Mouse (Mus musculus): ENCODE data around the gene Notch1. TPM values are rescaled to one million over a fixed set of nuclear protein-coding genes. Genes with fewer than 3 reads are reported as not detected.

The Notch1 gene
- polyA plus RNA-seq, 2 experiments = 1.7 to 2.1 TPM

DNA sequence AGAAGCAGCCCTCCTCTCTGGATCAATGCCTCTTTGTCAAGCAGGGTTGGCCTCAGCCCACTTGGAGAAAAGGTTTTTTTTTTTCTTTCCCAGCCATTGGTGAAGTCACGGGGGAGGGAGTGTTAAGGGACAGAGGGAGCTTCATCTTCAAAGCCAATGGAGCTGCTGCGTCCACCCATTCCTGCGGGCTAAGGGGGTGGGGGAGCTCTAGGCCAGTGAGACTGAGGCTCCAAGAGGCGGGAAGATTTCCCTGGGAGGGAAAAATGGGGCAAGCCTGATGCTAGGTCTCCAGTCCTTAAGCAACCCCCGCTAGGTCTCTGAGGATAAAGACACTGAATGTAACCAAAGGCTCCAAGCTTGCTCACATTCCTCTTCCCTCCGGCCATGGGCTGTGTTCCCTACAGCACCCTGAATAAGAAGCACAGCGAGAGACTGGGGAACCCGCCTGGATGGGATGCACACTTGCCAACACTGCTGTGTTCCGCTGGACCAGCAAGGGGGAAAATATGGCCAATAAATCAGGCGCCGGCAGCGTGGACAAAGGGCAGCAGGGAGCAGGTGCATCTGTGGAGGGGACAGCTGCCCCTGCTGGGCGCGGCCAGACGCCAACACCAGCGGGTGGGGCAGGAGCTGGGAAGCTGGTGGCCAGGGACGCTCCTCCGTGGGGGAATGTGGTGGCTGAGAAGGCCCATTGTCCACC lies 29.0 kb downstream of the Notch1 start:
- no peak overlapping the region for H3K27ac ChIP-seq
- no peak for DNase-seq (ENCODE audit: low read depth in 3 of 3, low spot score in 3 of 3)

DNA sequence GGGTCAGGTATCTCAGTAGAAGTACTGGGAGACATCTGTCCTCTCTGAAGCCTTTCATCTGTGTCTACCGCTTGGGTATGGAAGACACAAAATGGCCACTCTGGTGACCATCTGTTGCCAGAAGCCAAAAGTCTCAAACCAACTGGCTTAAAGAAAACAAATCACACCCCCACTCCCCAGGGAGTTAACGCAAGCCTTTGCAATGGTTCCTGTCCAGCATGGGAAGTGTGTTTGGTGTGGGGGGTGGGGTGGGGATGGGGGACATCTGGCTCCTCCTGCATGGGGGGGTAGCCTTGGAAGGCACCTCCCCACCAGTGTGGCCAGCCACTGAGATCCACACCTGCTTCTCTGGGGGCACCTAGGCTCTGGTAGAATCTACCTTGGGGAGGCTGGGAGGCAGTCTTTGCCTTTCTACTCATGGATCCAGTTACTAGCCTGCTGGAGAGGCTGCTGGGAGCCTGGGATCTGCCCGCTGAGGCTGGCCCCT lies 29.6 kb downstream of the Notch1 start:
- no peak for TF ChIP-seq CTCF (IDR thresholded peaks at IDR 0.05; ENCODE audit: low read depth)
- TF ChIP-seq EP300 (IDR thresholded peaks at IDR 0.05; ENCODE audit: low read depth) = no peak
- WGBS (ENCODE audit: insufficient replicate concordance) = 61% methylated on average over 3 of the region's 3 CpGs

More for the DNA sequence above, 29.0 kb downstream of the Notch1 start:
- no peak overlapping the region for H3K4me2 ChIP-seq (ENCODE audit: low read depth)
- no peaks in the 10 kb centered on the region for H3K9me3 ChIP-seq (ENCODE audit: control insufficient read depth, low read length)
- TF ChIP-seq EP300 (IDR thresholded peaks at IDR 0.05; ENCODE audit: low read depth) (no peak), CTCF (IDR thresholded peaks at IDR 0.05; ENCODE audit: low read depth) (no peak)
- H3K9ac ChIP-seq (replicated peaks) = no peak overlapping the region
- peaks cover 0 to 9% of the 10 kb centered on the region in 2 experiments; a peak in 2 of 4 replicates for H3K4me1 ChIP-seq (replicated peaks; ENCODE audit: control insufficient read depth in 2 of 2, insufficient read depth in 2 of 2, low read length in 1 of 2)
- WGBS (ENCODE audit: insufficient replicate concordance) = 66% methylated on average over 18 of the region's 18 CpGs
- no peaks in the 10 kb centered on the region; the same call in 1 of the 2 replicates for H3K27me3 ChIP-seq (ENCODE audit: control insufficient read depth, insufficient read depth, low read length)
- H3K36me3 ChIP-seq (replicated peaks; ENCODE audit: control insufficient read depth, insufficient read depth, low read depth) = no peaks in the 10 kb centered on the region
- no peak for ATAC-seq (ENCODE audit: insufficient read depth)
- H3K4me3 ChIP-seq (ENCODE audit: insufficient read depth in 1 of 2, low read depth in 2 of 2, low read length in 2 of 2) = no peak overlapping the region

DNA sequence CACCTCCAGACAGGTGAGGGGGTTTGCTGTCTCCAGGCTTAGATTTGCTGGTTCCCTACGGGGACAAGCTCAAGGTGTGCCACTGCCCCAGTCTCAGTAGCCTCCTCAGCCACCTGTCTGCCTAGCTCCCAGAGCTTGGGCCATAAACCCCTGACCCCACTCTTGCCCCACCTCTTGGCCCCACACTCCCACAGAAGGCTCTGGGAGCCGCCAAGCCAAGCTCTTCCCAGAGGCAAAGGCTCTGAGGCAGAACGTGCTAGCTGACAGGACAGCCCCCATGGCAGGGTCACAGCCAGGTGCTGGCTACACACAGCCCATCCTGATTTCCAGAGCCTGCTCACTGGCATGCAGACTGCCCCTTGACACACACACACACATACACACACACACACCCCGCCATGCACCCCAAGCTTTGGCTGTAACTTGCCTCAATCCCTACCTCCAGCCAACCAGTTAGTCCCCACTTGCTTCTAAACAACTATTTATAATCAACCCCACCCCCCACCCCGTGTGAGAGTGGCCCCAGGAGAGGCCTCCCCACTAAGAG lies 30.1 kb downstream of the Notch1 start:
- Histone ChIP-seq H3K27ac (no peak overlapping the region), H3K4me2 (ENCODE audit: low read depth) (no peak overlapping the region), H3K9ac (replicated peaks) (no peak overlapping the region), H3K36me3 (replicated peaks; ENCODE audit: control insufficient read depth, insufficient read depth, low read depth) (no peaks in the 10 kb centered on the region), H3K4me3 (ENCODE audit: insufficient read depth in 1 of 2, low read depth in 2 of 2, low read length in 2 of 2) (no peak overlapping the region), H3K27me3 (ENCODE audit: control insufficient read depth, insufficient read depth, low read length) (no peaks in the 10 kb centered on the region; the same call in 1 of the 2 replicates), H3K4me1 (replicated peaks; ENCODE audit: control insufficient read depth in 2 of 2, insufficient read depth in 2 of 2, low read length in 1 of 2) (peaks cover 0 to 12% of the 10 kb centered on the region in 2 experiments; a peak in 2 of 4 replicates), H3K9me3 (ENCODE audit: control insufficient read depth, low read length) (no peaks in the 10 kb centered on the region)
- no peak for TF ChIP-seq EP300 (IDR thresholded peaks at IDR 0.05; ENCODE audit: low read depth)
- TF ChIP-seq CTCF (IDR thresholded peaks at IDR 0.05; ENCODE audit: low read depth) = no peak
- ATAC-seq (ENCODE audit: insufficient read depth) (no peak), DNase-seq (ENCODE audit: low read depth in 3 of 3, low spot score in 3 of 3) (no peak)
- 38% methylated on average over 5 of the region's 5 CpGs for WGBS (ENCODE audit: insufficient replicate concordance)

More for the DNA sequence above, 29.6 kb downstream of the Notch1 start:
- H3K9me3 ChIP-seq (ENCODE audit: control insufficient read depth, low read length) = no peaks in the 10 kb centered on the region
- H3K27ac ChIP-seq = no peak overlapping the region
- no peaks in the 10 kb centered on the region for H3K36me3 ChIP-seq (replicated peaks; ENCODE audit: control insufficient read depth, insufficient read depth, low read depth)
- peaks cover 0 to 12% of the 10 kb centered on the region in 2 experiments; a peak in 2 of 4 replicates for H3K4me1 ChIP-seq (replicated peaks; ENCODE audit: control insufficient read depth in 2 of 2, insufficient read depth in 2 of 2, low read length in 1 of 2)
- no peak overlapping the region for H3K4me3 ChIP-seq (ENCODE audit: insufficient read depth in 1 of 2, low read depth in 2 of 2, low read length in 2 of 2)
- H3K27me3 ChIP-seq (ENCODE audit: control insufficient read depth, insufficient read depth, low read length) = no peaks in the 10 kb centered on the region; the same call in 1 of the 2 replicates
- H3K9ac ChIP-seq (replicated peaks) = no peak overlapping the region
- DNase-seq (ENCODE audit: low read depth in 3 of 3, low spot score in 3 of 3) = no peak
- ATAC-seq (ENCODE audit: insufficient read depth) = no peak
- H3K4me2 ChIP-seq (ENCODE audit: low read depth) = no peak overlapping the region

DNA sequence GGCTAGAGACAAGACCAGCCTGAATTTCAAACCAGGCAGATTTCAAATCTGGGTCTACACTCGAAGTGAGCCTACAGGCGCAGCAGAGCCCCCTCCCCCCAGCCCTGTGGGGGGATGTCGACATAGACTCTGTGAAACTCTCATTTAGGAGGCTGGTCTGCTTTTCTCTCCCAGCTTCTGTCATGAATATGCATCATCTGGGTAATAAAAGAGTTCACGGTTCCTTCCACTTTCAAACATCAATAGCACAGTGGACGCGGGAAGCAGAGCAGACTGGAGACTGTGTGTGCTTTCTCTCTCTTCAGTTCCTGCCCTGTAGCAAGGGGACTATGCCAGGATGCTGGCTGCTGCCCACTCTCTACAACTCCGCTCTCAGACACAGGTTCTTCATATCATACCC lies 30.8 kb downstream of the Notch1 start:
- Histone ChIP-seq H3K4me3 (ENCODE audit: insufficient read depth in 1 of 2, low read depth in 2 of 2, low read length in 2 of 2) (no peak overlapping the region), H3K9me3 (ENCODE audit: control insufficient read depth, low read length) (no peaks in the 10 kb centered on the region), H3K4me2 (ENCODE audit: low read depth) (no peak overlapping the region), H3K9ac (replicated peaks) (no peak overlapping the region), H3K4me1 (replicated peaks; ENCODE audit: control insufficient read depth in 2 of 2, insufficient read depth in 2 of 2, low read length in 1 of 2) (peaks cover 0 to 12% of the 10 kb centered on the region in 2 experiments; a peak in 2 of 4 replicates), H3K27ac (no peak overlapping the region), H3K27me3 (ENCODE audit: control insufficient read depth, insufficient read depth, low read length) (no peaks in the 10 kb centered on the region; the same call in 1 of the 2 replicates), H3K36me3 (replicated peaks; ENCODE audit: control insufficient read depth, insufficient read depth, low read depth) (no peaks in the 10 kb centered on the region)
- no peak for ATAC-seq (ENCODE audit: insufficient read depth)
- 51% methylated on average over 7 of the region's 7 CpGs for WGBS (ENCODE audit: insufficient replicate concordance)
- TF ChIP-seq EP300 (IDR thresholded peaks at IDR 0.05; ENCODE audit: low read depth) = no peak
- TF ChIP-seq CTCF (IDR thresholded peaks at IDR 0.05; ENCODE audit: low read depth) = no peak
- no peak for DNase-seq (ENCODE audit: low read depth in 3 of 3, low spot score in 3 of 3)

DNA sequence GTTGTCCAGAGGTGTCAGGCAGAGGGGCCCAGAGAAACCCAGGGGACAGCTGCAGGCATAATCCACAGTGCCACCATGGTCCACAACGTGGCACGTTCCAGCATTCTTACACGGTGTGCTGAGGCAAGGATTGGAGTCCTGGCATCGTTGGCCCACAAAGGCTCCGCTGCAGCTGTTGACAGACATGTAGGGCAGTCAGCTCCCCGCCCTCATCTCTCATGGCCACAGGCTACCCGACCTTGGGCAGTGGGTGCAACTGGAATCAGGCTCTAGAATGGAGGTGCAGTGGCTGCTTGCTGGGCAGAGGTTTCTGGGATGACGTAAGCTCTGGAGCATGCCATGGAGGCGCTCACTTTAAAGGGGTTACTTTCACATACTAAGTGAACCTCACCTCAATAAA lies 31.2 kb downstream of the Notch1 start:
- Histone ChIP-seq H3K27me3 (ENCODE audit: control insufficient read depth, insufficient read depth, low read length) (no peaks in the 10 kb centered on the region; the same call in 1 of the 2 replicates), H3K9ac (replicated peaks) (no peak overlapping the region), H3K9me3 (ENCODE audit: control insufficient read depth, low read length) (no peaks in the 10 kb centered on the region), H3K4me3 (ENCODE audit: insufficient read depth in 1 of 2, low read depth in 2 of 2, low read length in 2 of 2) (no peak overlapping the region), H3K4me2 (ENCODE audit: low read depth) (no peak overlapping the region), H3K4me1 (replicated peaks; ENCODE audit: control insufficient read depth in 2 of 2, insufficient read depth in 2 of 2, low read length in 1 of 2) (peaks cover 0 to 12% of the 10 kb centered on the region in 2 experiments; a peak in 2 of 4 replicates), H3K27ac (no peak overlapping the region), H3K36me3 (replicated peaks; ENCODE audit: control insufficient read depth, insufficient read depth, low read depth) (no peaks in the 10 kb centered on the region)
- WGBS (ENCODE audit: insufficient replicate concordance) = 70% methylated on average over 9 of the region's 9 CpGs
- TF ChIP-seq CTCF (IDR thresholded peaks at IDR 0.05; ENCODE audit: low read depth) (no peak), EP300 (IDR thresholded peaks at IDR 0.05; ENCODE audit: low read depth) (no peak)
- DNase-seq (ENCODE audit: low read depth in 3 of 3, low spot score in 3 of 3) (no peak), ATAC-seq (ENCODE audit: insufficient read depth) (no peak)

Measured in liver, embryonic 14.5 days (tissue).